Mouse (Mus musculus): Measurements from ENCODE around the gene Fmo2. TPM values are rescaled to one million over a fixed set of nuclear protein-coding genes. Genes with fewer than 3 reads are reported as not detected.

Fmo2 gene
- polyA plus RNA-seq (2015; fragmentation: Nextera tagmentation; extraction: Ambion mirVana): 16.4 and 17.7 TPM in 2 replicates

DNA sequence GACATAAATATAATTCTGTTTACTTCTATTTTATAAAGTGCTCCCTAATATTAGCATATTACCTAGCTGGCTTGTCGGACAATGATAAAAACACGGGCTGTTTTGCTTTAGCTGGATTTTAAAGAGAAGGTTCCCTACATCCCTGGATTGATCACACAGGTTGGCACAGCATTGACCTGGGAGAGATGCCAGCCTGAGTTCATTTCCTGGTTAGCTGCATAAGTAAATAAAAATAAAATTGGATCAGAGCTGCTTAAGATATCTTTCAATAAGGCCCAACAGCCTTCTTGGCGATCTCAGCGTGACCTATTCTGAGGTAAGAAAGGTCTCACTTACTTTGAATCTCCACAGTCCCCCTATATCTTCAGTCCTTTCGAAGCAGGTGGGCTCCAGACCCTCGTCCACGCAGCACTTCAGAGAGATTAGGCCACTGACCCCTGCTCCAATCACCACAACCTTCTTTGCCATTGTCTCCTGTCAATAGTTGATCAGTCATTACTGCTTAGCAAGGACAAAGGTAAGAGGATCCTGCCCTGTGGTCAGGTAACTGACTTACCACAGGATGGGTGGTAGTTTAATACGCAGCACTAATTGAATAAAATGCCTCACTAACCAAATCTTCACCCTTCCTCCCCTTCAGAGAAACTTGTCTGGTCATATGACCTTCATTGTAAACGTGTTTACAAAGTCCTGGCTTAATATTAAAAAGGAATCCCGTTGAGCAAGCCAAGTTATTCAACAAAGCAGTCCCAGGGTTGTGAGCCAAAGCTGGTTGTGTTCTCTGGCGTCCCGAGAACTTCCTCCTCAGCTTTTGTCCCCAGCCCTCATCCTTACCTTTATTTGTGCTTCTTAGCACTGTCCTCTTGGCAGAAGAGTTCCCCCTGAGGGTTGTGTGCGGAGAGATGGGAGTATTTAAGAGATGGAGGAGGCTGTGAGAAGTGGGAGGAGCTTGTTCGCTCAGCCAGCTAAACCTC lies at the start of gene Fmo2:
Gene Fmo2, minus strand, starts transcription at position 889 of the 974 bp plus-strand sequence.
- DNase-seq (ENCODE audit: low spot score) (peak; percentile 26), ATAC-seq (ENCODE audit: low FRiP score, low TSS enrichment) (peak; percentile 42; the same call in 1 of the 2 replicates)
- TF ChIP-seq EP300 (optimal IDR thresholded peaks at IDR 0.05) (no peak), CTCF (IDR thresholded peaks at IDR 0.05; ENCODE audit: low read depth) (no peak)
- no peaks in the 10 kb centered on the region for H3K9me3 ChIP-seq (ENCODE audit: control insufficient read depth, low read length)
- no peaks in the 10 kb centered on the region for H3K4me1 ChIP-seq (replicated peaks; ENCODE audit: control insufficient read depth, insufficient read depth)
- H3K36me3 ChIP-seq (ENCODE audit: control insufficient read depth, insufficient read depth, low read length): no peaks in the 10 kb centered on the region
- 48% methylated on average over 14 of the region's 14 CpGs for WGBS
- no peak within 1 kb of the TSS for H3K4me3 ChIP-seq (ENCODE audit: low read depth, low read length)
- no peak within 1 kb of the TSS for H3K27ac ChIP-seq (replicated peaks)
- no peaks in the 10 kb centered on the region for H3K27me3 ChIP-seq (ENCODE audit: control insufficient read depth, insufficient read depth, low read length)
- H3K4me2 ChIP-seq (replicated peaks; ENCODE audit: low read depth): peak within 1 kb of the TSS; percentile 8; the same call in 1 of the 2 replicates
- H3K9ac ChIP-seq (ENCODE audit: low read length): no peak within 1 kb of the TSS

DNA sequence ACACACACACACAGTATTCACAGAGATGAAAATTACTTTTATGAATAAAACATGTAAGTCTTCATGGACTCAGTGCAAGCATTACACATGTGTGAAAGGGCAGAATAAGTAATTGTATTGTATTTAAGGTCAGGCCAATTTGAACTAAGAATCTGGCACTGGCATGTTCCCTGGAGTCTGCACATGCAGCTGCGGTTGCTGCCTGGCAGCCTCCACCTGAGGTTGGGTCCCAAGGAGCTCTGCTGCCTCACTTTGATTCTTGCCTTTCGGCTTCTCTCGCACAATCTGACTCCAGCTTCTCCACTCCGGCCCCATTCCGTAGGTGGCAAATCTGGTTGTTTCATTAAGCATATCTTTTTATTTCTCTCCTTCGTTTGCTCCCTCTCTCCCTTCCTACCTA lies 49.4 kb upstream of the Fmo2 start:
- DNase-seq (ENCODE audit: low spot score) (no peak), ATAC-seq (ENCODE audit: low FRiP score, low TSS enrichment) (no peak)
- Histone ChIP-seq H3K4me1 (replicated peaks; ENCODE audit: control insufficient read depth, insufficient read depth) (no peaks in the 10 kb centered on the region), H3K27me3 (ENCODE audit: control insufficient read depth, insufficient read depth, low read length) (no peaks in the 10 kb centered on the region), H3K9ac (ENCODE audit: low read length) (no peak overlapping the region), H3K4me3 (ENCODE audit: low read depth, low read length) (no peak overlapping the region), H3K4me2 (replicated peaks; ENCODE audit: low read depth) (no peak overlapping the region), H3K27ac (replicated peaks) (no peak overlapping the region), H3K9me3 (ENCODE audit: control insufficient read depth, low read length) (no peaks in the 10 kb centered on the region), H3K36me3 (ENCODE audit: control insufficient read depth, insufficient read depth, low read length) (no peaks in the 10 kb centered on the region)
- TF ChIP-seq CTCF (IDR thresholded peaks at IDR 0.05; ENCODE audit: low read depth): no peak
- TF ChIP-seq EP300 (optimal IDR thresholded peaks at IDR 0.05): no peak
- WGBS: 85% methylated on average over 6 of the region's 6 CpGs

DNA sequence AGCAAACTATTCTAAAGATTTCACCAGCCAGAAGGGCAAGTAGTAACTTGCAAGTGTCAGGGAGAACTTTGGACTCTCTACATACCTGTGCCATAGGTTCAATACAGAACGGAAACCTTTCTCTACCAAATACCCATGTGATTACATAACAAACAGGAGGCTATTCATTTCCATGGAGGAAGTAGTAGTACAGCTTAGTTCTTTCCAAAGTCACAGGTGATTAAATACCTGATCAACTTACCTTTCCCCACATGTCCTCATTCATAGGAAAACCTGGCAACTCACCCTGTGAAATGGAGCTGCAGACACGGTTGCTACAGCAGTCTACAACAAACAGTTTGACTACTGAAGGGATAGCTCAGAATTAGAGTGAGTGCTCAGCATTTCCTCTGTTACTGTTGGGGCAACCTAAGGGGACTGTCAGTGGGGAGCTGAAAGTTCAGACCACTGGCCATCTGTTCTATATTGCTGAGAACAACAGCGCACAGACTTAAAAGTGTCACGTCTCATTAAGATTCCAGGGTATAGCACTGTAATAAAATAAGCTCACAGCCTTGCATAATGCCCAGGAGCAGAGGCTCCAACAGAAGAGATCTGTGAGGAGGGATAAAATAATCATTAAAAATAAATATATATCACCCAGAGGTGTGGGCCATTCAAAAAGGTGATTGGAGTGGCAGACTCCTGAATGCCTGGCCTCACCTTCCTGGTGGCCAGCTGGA lies 48.5 kb upstream of the Fmo2 start:
- no peaks in the 10 kb centered on the region for H3K36me3 ChIP-seq (ENCODE audit: control insufficient read depth, insufficient read depth, low read length)
- ATAC-seq (ENCODE audit: low FRiP score, low TSS enrichment) (peak; percentile 84), DNase-seq (ENCODE audit: low spot score) (no peak)
- no peak overlapping the region for H3K4me2 ChIP-seq (replicated peaks; ENCODE audit: low read depth)
- no peaks in the 10 kb centered on the region for H3K4me1 ChIP-seq (replicated peaks; ENCODE audit: control insufficient read depth, insufficient read depth)
- no peaks in the 10 kb centered on the region for H3K9me3 ChIP-seq (ENCODE audit: control insufficient read depth, low read length)
- 66% methylated on average over 4 of the region's 4 CpGs for WGBS
- no peaks in the 10 kb centered on the region for H3K27me3 ChIP-seq (ENCODE audit: control insufficient read depth, insufficient read depth, low read length)
- no peak overlapping the region for H3K4me3 ChIP-seq (ENCODE audit: low read depth, low read length)
- no peak overlapping the region for H3K9ac ChIP-seq (ENCODE audit: low read length)
- H3K27ac ChIP-seq (replicated peaks): no peak overlapping the region
- TF ChIP-seq EP300 (optimal IDR thresholded peaks at IDR 0.05) (no peak), CTCF (IDR thresholded peaks at IDR 0.05; ENCODE audit: low read depth) (no peak; the same call in 1 of the 2 replicates)

- Histone ChIP-seq H3K9ac (ENCODE audit: low read length) (no peak overlapping the region), H3K4me1 (replicated peaks; ENCODE audit: control insufficient read depth, insufficient read depth) (no peaks in the 10 kb centered on the region), H3K27ac (replicated peaks) (no peak overlapping the region), H3K27me3 (ENCODE audit: control insufficient read depth, insufficient read depth, low read length) (no peaks in the 10 kb centered on the region), H3K36me3 (ENCODE audit: control insufficient read depth, insufficient read depth, low read length) (no peaks in the 10 kb centered on the region), H3K4me3 (ENCODE audit: low read depth, low read length) (no peak overlapping the region), H3K9me3 (ENCODE audit: control insufficient read depth, low read length) (no peaks in the 10 kb centered on the region), H3K4me2 (replicated peaks; ENCODE audit: low read depth) (no peak overlapping the region)
- DNase-seq (ENCODE audit: low spot score) (no peak), ATAC-seq (ENCODE audit: low FRiP score, low TSS enrichment) (no peak)
- TF ChIP-seq EP300 (optimal IDR thresholded peaks at IDR 0.05) (no peak), CTCF (IDR thresholded peaks at IDR 0.05; ENCODE audit: low read depth) (no peak)
- WGBS: 60% methylated on average over 6 of the region's 6 CpGs
Observed at GRCm38 (mm10) chr1:162943700-162944099, 45.2 kb upstream of the Fmo2 start.

GRCm38 (mm10) chr1:162938696-162939351 lies 40.3 kb upstream of the Fmo2 start:
- Histone ChIP-seq H3K27ac (replicated peaks) (peak overlapping the region; percentile 61; the same call in 1 of the 2 replicates), H3K9me3 (ENCODE audit: control insufficient read depth, low read length) (no peaks in the 10 kb centered on the region), H3K4me2 (replicated peaks; ENCODE audit: low read depth) (no peak overlapping the region), H3K4me3 (ENCODE audit: low read depth, low read length) (no peak overlapping the region), H3K4me1 (replicated peaks; ENCODE audit: control insufficient read depth, insufficient read depth) (no peaks in the 10 kb centered on the region), H3K27me3 (ENCODE audit: control insufficient read depth, insufficient read depth, low read length) (no peaks in the 10 kb centered on the region), H3K36me3 (ENCODE audit: control insufficient read depth, insufficient read depth, low read length) (no peaks in the 10 kb centered on the region), H3K9ac (ENCODE audit: low read length) (no peak overlapping the region)
- ATAC-seq (ENCODE audit: low FRiP score, low TSS enrichment) (peak; percentile 85; the same call in 1 of the 2 replicates), DNase-seq (ENCODE audit: low spot score) (no peak)
- TF ChIP-seq EP300 (optimal IDR thresholded peaks at IDR 0.05) (no peak), CTCF (IDR thresholded peaks at IDR 0.05; ENCODE audit: low read depth) (no peak)
- 59% methylated on average over 4 of the region's 4 CpGs for WGBS

Data from stomach, postnatal 0 days (tissue).